Mouse (Mus musculus) hindbrain, embryonic 14.5 days (tissue): Measurements from ENCODE around the gene Mup3. TPM values are rescaled to one million over a fixed set of nuclear protein-coding genes. Genes with fewer than 3 reads are reported as not detected.

Experiments
- polyA plus RNA-seq: library from polyadenylated mRNA; unstranded; fragments of >200 nt; fragmentation: Nextera tagmentation; extraction: Ambion mirVana; gene quantifications from 2 replicates; pipeline ENCODE4 v1.2.1, GENCODE M21; 2014

Mup3 gene
- polyA plus RNA-seq, 1 experiment from 2014 or later, result not detected

Other genes with a start within 250 kb of the Mup3 start
- gene Mup20, start 33.2 kb downstream of the Mup3 start, polyA plus RNA-seq, result not detected in 2 replicates
- not detected in 2 replicates for gene Mup21, start 63.5 kb upstream of the Mup3 start, polyA plus RNA-seq
- 32.7 and 33.3 TPM in 2 replicates for gene Zfp37, start 143.7 kb upstream of the Mup3 start, polyA plus RNA-seq
- 12.6 and 14.4 TPM in 2 replicates for gene Slc31a2, start 175.2 kb upstream of the Mup3 start, polyA plus RNA-seq